16 mouse cellular contexts compared by ENCODE assay signal in genomic region chr17:51759509-51759908, GRCm38 (mm10).
"Had no signal": no experiment of that assay in that cellular context is flagged by ENCODE, and none has a peak within 500 bp of the region (broad histone marks: within the 10 kb centered on the region; RNA-seq: fewer than 3 reads in every experiment).

No protein-coding gene starts in this region.

- H3K4me1 ChIP-seq: megakaryocyte, embryonic 14.5 days had no signal

- DNase-seq: kidney, adult 18-20 months; kidney, adult 9 months; kidney, postnatal 25 days; layer of hippocampus, adult 9-11 months; lung, adult 2 months; thymus, adult 18-20 months; thymus, postnatal 36 days had no signal

- H3K27me3 ChIP-seq: megakaryocyte, embryonic 14.5 days had no signal

- H3K4me3 ChIP-seq: left cerebral cortex, adult 2 months; limb, embryonic 15.5 days; megakaryocyte, embryonic 14.5 days had no signal

- H3K9ac ChIP-seq: limb, embryonic 12.5 days; limb, embryonic 15.5 days; liver, embryonic 14.5 days had no signal

- H3K4me2 ChIP-seq: liver, embryonic 11.5 days; midbrain, embryonic 11.5 days had no signal

- H3K36me3 ChIP-seq: limb, embryonic 12.5 days; limb, embryonic 15.5 days had no signal

- H3K9me3 ChIP-seq: limb, embryonic 12.5 days; limb, embryonic 15.5 days had no signal

- H3K27ac ChIP-seq: layer of hippocampus, adult 2 months; left cerebral cortex, adult 2 months; limb, embryonic 12.5 days; limb, embryonic 15.5 days; liver, embryonic 14.5 days; macrophage had no signal
